Mouse (Mus musculus) urinary bladder, postnatal 4 days (tissue): ENCODE measurements at regions not wholly inside any gene's neighbourhood (a gene's known extent, or its start where the extent isn't known, plus 50 kb on each side); places are given as distances from the start of the nearest gene placed in this dataset.

ENCODE experiments used
- DNase-seq, 2 experiments: peaks; one replicate each; pipeline ENCODE4 v3.0.0; 2021 to 2022; ENCODE audit warnings: low spot score in 2 of 2

GRCm38 (mm10) chr16:72152920-72153319 is 155.2 kb upstream of the Robo1 start:
- no peak for DNase-seq

GRCm38 (mm10) chr16:72157913-72158312 is 150.2 kb upstream of the Robo1 start:
- no peak for DNase-seq

- DNase-seq = no peak
Observed at GRCm38 (mm10) chr16:72159411-72159810, 148.7 kb upstream of the Robo1 start.

- DNase-seq = no peak
Observed at GRCm38 (mm10) chr16:72175727-72176126, 132.4 kb upstream of the Robo1 start.

- DNase-seq = no peak
Observed at GRCm38 (mm10) chr16:72194320-72194719, 113.8 kb upstream of the Robo1 start.

GRCm38 (mm10) chr16:72215360-72216013 is 92.6 kb upstream of the Robo1 start:
- DNase-seq = peak in 1 of 2 experiments; percentile 67

GRCm38 (mm10) chr16:72218021-72218420 is 90.1 kb upstream of the Robo1 start:
- DNase-seq = no peak

GRCm38 (mm10) chr16:72221912-72222502 is 86.1 kb upstream of the Robo1 start:
- DNase-seq = no peak

- no peak for DNase-seq
Observed at GRCm38 (mm10) chr16:72223860-72224259, 84.2 kb upstream of the Robo1 start.

GRCm38 (mm10) chr16:72225157-72225880 is 82.8 kb upstream of the Robo1 start:
- no peak for DNase-seq

- no peak for DNase-seq
Observed at GRCm38 (mm10) chr16:72234366-72234765, 73.7 kb upstream of the Robo1 start.

- no peak for DNase-seq
Observed at GRCm38 (mm10) chr16:72239631-72240030, 68.5 kb upstream of the Robo1 start.

GRCm38 (mm10) chr16:72256388-72256787 is 51.7 kb upstream of the Robo1 start:
- no peak for DNase-seq
